Mouse (Mus musculus): Measurements from ENCODE around the gene Adcy10. TPM values are rescaled to one million over a fixed set of nuclear protein-coding genes. Genes with fewer than 3 reads are reported as not detected.

The Adcy10 gene
- total RNA-seq, 2 experiments from 2014 or later = 0.27 to 0.38 TPM

- DNase-seq (ENCODE audit: low spot score in 2 of 2) = no peak
Measured at GRCm38 (mm10) chr1:165520716-165521115, 35.7 kb downstream of the Adcy10 start.

DNA sequence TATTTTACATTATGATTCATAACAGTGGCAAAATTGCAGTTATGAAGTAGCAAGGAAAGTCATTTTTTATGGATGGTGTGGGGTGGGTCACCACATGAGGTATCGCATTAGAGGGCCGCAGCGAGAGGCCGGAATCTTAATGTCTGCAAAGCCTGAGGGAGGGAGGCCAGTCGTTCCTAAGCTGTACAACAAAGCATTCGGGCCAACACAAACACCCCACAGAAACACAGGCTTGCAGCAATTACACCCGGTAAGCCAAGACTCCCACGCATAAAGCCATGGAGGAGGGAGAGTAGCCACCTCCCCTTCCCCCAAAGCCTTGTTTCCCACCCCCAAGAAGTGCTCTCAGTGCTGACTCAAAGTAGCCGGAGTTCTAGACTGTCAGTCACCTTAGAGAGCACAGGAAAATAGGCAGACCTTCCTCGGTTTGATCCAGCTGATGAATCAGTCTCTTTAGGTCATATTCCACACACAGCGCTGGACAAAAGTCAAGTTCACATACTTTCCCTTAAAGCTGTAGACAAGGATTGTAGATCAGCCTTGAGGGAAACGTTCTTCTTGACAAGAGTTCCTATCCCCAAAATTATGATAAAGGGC is 51.2 kb downstream of the Adcy10 start:
- peak in 1 of 2 experiments; percentile 37 for DNase-seq (ENCODE audit: low spot score in 2 of 2)

DNA sequence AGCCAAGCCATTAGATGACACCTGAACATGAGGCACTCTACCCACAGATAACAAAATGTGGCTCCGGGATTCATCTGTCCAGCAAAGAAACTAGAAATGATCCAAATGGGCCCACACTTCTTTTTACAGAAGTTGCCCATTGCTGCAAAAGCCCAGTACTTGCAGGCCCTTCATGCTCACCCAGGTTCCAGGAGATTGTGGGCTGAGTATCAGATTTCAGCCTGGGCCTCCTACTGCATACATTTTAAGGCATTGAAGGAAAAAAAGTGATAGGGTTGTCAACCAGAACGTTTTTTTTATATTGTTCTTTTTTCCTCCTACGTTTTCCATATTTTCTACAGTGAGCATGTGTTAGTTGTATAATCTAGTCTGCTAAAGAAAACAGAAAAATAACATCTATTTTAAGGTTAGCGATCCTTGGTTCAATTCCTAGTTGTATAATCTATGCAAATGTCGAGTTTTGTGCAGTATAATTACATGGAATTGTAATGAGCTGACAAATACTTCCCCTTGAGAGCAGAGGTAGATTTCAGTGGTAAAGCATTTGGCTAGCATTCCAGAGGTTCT is 52.3 kb downstream of the Adcy10 start:
- DNase-seq (ENCODE audit: low spot score in 2 of 2) = peak in 1 of 2 experiments; percentile 59

GRCm38 (mm10) chr1:165556711-165557110 is 71.7 kb downstream of the Adcy10 start:
- DNase-seq (ENCODE audit: low spot score in 2 of 2) = peak; percentile 48

GRCm38 (mm10) chr1:165559073-165559472 is 74.1 kb downstream of the Adcy10 start:
- peak; percentile 87 to 92 for DNase-seq (ENCODE audit: low spot score in 2 of 2)

DNA sequence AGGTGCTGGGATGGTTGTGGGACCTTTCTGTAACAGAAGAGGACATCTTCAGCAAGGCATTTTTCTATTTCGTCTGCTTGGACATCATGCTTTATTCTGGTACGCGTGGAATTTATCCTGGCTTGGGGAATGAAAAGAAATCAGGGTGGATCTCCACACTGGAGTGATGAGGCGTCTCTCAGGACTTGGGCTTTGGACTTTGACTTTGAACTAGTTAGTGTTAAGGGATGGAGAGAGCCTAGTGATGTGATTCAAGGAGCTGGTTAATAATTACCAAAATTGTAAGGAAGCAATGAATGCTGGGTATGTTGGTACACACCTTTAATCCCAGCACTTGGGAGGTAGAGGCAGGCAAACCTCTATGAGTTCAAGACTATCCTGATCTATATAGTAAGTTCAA is 80.3 kb downstream of the Adcy10 start:
- DNase-seq (ENCODE audit: low spot score in 2 of 2) = no peak

GRCm38 (mm10) chr1:165567466-165567865 is 82.5 kb downstream of the Adcy10 start:
- DNase-seq (ENCODE audit: low spot score in 2 of 2) = no peak

DNA sequence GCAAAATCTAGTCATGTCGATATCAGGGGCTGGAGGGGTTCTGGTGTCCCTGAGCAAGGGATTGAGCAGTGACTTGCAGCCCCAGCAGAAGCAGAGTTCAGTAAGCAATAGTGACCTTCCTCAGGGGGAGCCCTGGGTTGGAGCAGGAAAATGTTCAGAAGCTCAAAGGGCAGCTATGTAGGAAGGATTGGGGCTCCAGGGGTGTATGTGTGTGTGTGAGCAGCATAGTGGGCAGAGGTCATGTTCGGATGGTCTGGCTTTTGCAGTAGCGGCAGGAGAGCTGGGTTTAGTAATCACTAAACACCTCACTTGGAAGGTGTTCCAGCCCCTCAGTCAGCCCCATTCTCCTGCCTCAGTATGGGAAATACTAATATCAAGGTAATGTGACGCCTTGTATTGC is 91.0 kb downstream of the Adcy10 start:
- DNase-seq (ENCODE audit: low spot score in 2 of 2) = no peak

GRCm38 (mm10) chr1:165576459-165577112 is 91.6 kb downstream of the Adcy10 start:
- no peak for DNase-seq (ENCODE audit: low spot score in 2 of 2)

- no peak for DNase-seq (ENCODE audit: low spot score in 2 of 2)
Measured at GRCm38 (mm10) chr1:165579332-165579731, 94.3 kb downstream of the Adcy10 start.

DNA sequence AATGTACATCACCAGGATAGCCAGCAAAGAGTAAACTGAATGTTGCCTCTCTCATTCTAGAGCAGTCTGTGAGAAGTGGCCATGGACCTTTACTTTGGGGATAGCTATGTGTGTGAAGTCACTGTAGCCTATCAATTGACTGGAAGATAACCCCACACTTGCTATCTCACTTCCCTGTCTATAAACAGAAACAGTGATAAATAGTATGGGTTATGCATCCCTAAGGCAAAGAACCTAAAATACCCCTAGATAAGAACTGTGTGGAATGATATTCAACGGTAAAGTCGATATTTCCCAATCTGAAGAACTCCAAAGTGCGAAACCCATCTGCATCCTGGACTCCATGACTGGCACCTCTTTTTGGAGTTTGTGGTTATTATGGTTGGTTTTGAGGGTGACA is 96.3 kb downstream of the Adcy10 start:
- no peak for DNase-seq (ENCODE audit: low spot score in 2 of 2)

DNA sequence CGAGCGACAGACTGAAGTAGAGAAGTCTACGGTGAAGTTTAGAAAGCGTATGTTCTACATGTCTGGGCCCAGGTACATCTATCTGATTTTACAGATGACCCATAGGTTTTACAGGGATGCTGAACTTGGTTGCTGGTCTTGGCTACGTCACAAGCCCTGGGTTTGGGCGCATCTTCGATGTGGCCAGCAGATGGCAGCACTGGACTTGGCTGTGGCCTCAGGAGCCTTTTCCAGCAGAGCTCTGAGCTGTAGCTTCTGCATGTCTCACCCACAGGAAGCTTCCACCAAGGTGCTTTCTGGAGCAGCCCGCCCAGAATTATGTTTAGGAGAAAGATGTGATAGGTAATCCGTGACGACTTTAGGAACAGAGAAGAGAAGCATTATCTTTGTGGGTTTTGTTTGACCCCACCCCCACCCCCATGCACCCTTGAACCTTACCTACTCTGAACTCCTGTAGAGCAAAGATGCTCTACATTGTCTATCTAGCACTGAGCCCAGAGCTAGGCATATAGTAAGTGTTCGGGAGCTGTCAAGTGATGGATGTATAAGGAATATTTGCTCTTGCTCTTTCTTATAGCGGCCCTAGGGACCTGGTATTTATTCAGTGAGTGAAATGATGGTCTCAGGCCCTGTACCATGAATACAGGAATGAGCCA is 98.7 kb downstream of the Adcy10 start:
- peak; percentile 80 to 95 for DNase-seq (ENCODE audit: low spot score in 2 of 2)

DNA sequence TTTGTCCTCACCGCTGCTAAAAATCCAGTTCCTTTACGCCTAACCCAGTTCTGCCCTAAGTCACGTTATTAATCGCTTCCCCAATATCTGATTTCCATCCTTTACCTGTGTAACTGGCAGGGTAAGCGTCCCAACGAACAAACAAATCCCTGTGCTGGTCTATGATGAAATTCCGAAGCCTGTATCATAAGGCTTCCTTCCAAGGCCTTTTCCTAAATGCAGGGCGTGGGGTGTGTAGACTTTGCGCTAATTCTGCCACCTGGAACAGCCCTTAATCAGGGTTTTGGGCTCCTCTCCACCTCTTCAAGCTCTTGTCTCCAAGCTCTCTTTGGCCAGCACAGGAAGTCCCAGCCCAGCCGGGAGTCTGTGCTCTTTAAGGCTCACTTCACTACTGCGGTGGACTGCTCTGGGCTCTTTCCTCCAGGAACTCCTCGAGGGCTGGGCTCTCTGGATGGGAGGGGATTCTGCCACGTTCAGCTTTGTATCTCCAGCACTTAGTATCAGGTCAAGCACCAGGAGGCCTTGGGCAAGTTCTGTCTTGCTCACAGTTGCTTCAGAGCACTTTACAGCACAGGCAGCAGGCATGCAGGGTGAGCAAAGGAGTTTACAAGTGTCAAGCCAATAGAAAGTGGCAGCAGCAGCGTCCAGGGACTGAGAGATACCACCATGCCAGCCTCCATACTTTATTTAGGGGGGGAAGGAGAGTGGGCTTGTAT is 100.6 kb downstream of the Adcy10 start:
- no peak for DNase-seq (ENCODE audit: low spot score in 2 of 2)

DNA sequence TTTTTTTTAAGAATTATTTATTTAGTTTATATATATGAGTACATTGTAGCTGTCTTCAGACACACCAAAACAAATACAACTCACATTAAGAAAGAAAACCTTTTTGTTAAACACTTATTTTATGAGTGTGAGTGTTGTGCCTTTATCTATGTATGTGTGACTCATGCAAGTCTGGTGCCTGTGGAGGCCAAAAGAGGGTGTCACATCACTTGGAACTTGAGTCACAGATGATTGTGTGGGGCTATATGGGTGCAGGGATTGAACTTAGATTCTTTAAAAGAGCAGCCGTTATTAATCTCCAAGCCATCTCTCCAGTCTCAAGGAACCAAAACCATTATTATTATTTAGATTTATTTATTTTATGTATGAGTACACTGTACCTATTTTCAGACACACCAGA is 101.4 kb downstream of the Adcy10 start:
- no peak for DNase-seq (ENCODE audit: low spot score in 2 of 2)

DNA sequence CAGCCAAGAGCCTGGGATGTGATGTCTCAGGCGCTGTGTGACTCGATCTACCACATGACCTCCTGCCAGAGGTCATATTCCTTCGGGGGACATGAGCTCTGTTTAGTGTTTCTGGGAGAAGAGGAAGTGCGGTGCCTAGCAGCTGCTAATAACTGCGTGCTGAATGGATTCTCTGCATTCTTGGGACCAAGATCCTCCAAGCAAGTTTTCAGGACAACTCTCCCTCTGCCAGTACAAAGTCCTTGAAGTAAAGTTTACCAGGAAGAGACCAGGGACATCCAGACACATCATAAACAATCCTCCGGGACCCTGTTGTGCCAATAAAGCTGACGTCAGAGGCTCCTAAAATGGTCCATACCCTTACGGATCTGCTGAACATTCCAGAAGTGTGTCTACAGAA is 102.9 kb downstream of the Adcy10 start:
- DNase-seq (ENCODE audit: low spot score in 2 of 2) = no peak

GRCm38 (mm10) chr1:165589280-165590048 is 104.5 kb downstream of the Adcy10 start:
- no peak for DNase-seq (ENCODE audit: low spot score in 2 of 2)

GRCm38 (mm10) chr1:165590760-165591159 is 105.8 kb downstream of the Adcy10 start:
- DNase-seq (ENCODE audit: low spot score in 2 of 2) = no peak

- DNase-seq (ENCODE audit: low spot score in 2 of 2) = no peak
Measured at GRCm38 (mm10) chr1:165592295-165593082, 107.5 kb downstream of the Adcy10 start.

GRCm38 (mm10) chr1:165594699-165595421 is 109.9 kb downstream of the Adcy10 start:
- DNase-seq (ENCODE audit: low spot score in 2 of 2) = no peak

Measured in layer of hippocampus, adult 18-20 months (tissue).